Mouse (Mus musculus): ENCODE results near the gene Lrfn2. TPM values are rescaled to one million over a fixed set of nuclear protein-coding genes. Genes with fewer than 3 reads are reported as not detected.

The Lrfn2 gene
- total and polyA plus RNA-seq, 3 experiments = not detected

GRCm38 (mm10) chr17:48963740-48964139, 31.6 kb downstream of the Lrfn2 start:
- H3K27ac ChIP-seq (ENCODE audit: insufficient read depth, low read depth) = no peak overlapping the region
- TF ChIP-seq USF1 (IDR thresholded peaks at IDR 0.05; ENCODE audit: low read depth, low read length) (no peak), NELFE (IDR thresholded peaks at IDR 0.05; ENCODE audit: low read depth, low read length) (no peak), KAT2A (IDR thresholded peaks at IDR 0.05; ENCODE audit: insufficient replicate concordance, low read length) (no peak), HCFC1 (IDR thresholded peaks at IDR 0.05; ENCODE audit: low read depth, low read length) (no peak)
- H3K79me2 ChIP-seq (replicated peaks; ENCODE audit: control insufficient read depth, extremely low read depth, insufficient read depth, poor library complexity, severe bottlenecking) = no peaks in the 10 kb centered on the region
- dilution Hi-C loops (cut with MboI; ENCODE audit: extremely low pct_ligation_motif_present, extremely low pct_unique_long_range_greater_than_20kb, low sequenced_read_pairs) (no loop called here), in situ Hi-C loops (cut with MboI; ENCODE audit: low pct_ligation_motif_present, low pct_unique_long_range_greater_than_20kb, low sequenced_read_pairs) (no loop called here)
- H3K27me3 ChIP-seq (replicated peaks) = no peaks in the 10 kb centered on the region
- H3K4me2 ChIP-seq (ENCODE audit: insufficient read depth, low read depth, poor library complexity, severe bottlenecking) = no peak overlapping the region
- DNase-seq (ENCODE audit: extremely low read depth) = no peak
- no peak overlapping the region for H3K9ac ChIP-seq (ENCODE audit: insufficient read depth, low read depth)
- H3K4me3 ChIP-seq (replicated peaks in 1 of 3; ENCODE audit: low read depth in 2 of 3, low read length in 2 of 3, poor library complexity in 1 of 3) = no peak overlapping the region
- no peaks in the 10 kb centered on the region for H3K4me1 ChIP-seq (ENCODE audit: control insufficient read depth in 1 of 2, insufficient read depth in 2 of 2)
- H3K9me3 ChIP-seq (replicated peaks; ENCODE audit: low read length) = peaks cover 82% of the 10 kb centered on the region
- no peaks in the 10 kb centered on the region for H3K36me3 ChIP-seq (replicated peaks in 1 of 2; ENCODE audit: control insufficient read depth in 1 of 2, insufficient read depth in 1 of 2, low read length in 1 of 2)

DNA sequence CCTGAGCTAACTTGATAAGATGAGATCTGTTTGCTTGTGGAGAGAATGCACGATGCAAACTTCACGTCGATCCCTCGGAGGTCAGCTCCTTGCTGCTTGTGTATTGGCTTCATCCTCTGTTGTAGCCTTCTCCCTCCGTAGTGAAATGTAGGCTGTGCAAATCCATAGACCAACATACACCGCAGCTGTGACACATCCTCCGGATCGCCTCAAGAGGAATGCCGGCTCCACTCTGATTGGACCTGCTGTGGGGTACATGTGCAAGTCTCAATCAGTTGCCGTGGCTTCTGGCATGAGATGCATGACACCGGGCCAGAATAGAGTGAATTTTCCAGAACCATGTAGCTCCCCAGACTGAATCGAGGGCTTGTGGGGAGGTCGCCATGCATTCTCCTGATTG, 36.1 kb downstream of the Lrfn2 start:
- H3K4me2 ChIP-seq (ENCODE audit: insufficient read depth, low read depth, poor library complexity, severe bottlenecking) = no peak overlapping the region
- no peak for DNase-seq (ENCODE audit: extremely low read depth)
- in situ Hi-C loops (cut with MboI; ENCODE audit: low pct_ligation_motif_present, low pct_unique_long_range_greater_than_20kb, low sequenced_read_pairs) = no loop called here
- no peaks in the 10 kb centered on the region for H3K4me1 ChIP-seq (ENCODE audit: control insufficient read depth in 1 of 2, insufficient read depth in 2 of 2)
- no peaks in the 10 kb centered on the region for H3K27me3 ChIP-seq (replicated peaks)
- H3K36me3 ChIP-seq (replicated peaks in 1 of 2; ENCODE audit: control insufficient read depth in 1 of 2, insufficient read depth in 1 of 2, low read length in 1 of 2) = no peaks in the 10 kb centered on the region
- H3K9ac ChIP-seq (ENCODE audit: insufficient read depth, low read depth) = no peak overlapping the region
- peaks cover 85% of the 10 kb centered on the region for H3K9me3 ChIP-seq (replicated peaks; ENCODE audit: low read length)
- no peak overlapping the region for H3K4me3 ChIP-seq (replicated peaks in 1 of 3; ENCODE audit: low read depth in 2 of 3, low read length in 2 of 3, poor library complexity in 1 of 3)
- no peak for TF ChIP-seq UBTF (IDR thresholded peaks at IDR 0.05; ENCODE audit: low read depth, low read length)
- no peak for TF ChIP-seq JUN (IDR thresholded peaks at IDR 0.05; ENCODE audit: insufficient read depth, low read depth, low read length)
- no peak for TF ChIP-seq ETS1 (conservative IDR thresholded peaks at IDR 0.05; ENCODE audit: low read depth, low read length)
- no peak for TF ChIP-seq POLR2AphosphoS2 (IDR thresholded peaks at IDR 0.05; ENCODE audit: low read depth, low read length)
- no peak for TF ChIP-seq TBP (conservative IDR thresholded peaks at IDR 0.05; ENCODE audit: low read depth, low read length)
- TF ChIP-seq ZC3H11A (IDR thresholded peaks at IDR 0.05; ENCODE audit: low read depth, low read length) = no peak
- no peak for TF ChIP-seq E2F4 (IDR thresholded peaks at IDR 0.05; ENCODE audit: insufficient replicate concordance, low read depth, low read length)
- TF ChIP-seq USF1 (IDR thresholded peaks at IDR 0.05; ENCODE audit: low read depth, low read length) = no peak
- no peak for TF ChIP-seq NELFE (IDR thresholded peaks at IDR 0.05; ENCODE audit: low read depth, low read length)
- dilution Hi-C loops (cut with MboI; ENCODE audit: extremely low pct_ligation_motif_present, extremely low pct_unique_long_range_greater_than_20kb, low sequenced_read_pairs) = no loop called here
- H3K27ac ChIP-seq (ENCODE audit: insufficient read depth, low read depth) = no peak overlapping the region
- no peaks in the 10 kb centered on the region for H3K79me2 ChIP-seq (replicated peaks; ENCODE audit: control insufficient read depth, extremely low read depth, insufficient read depth, poor library complexity, severe bottlenecking)

GRCm38 (mm10) chr17:48971296-48971695, 39.1 kb downstream of the Lrfn2 start:
- Histone ChIP-seq H3K9ac (ENCODE audit: insufficient read depth, low read depth) (no peak overlapping the region), H3K36me3 (replicated peaks in 1 of 2; ENCODE audit: control insufficient read depth in 1 of 2, insufficient read depth in 1 of 2, low read length in 1 of 2) (no peaks in the 10 kb centered on the region), H3K4me3 (replicated peaks in 1 of 3; ENCODE audit: low read depth in 2 of 3, low read length in 2 of 3, poor library complexity in 1 of 3) (no peak overlapping the region), H3K27ac (ENCODE audit: insufficient read depth, low read depth) (no peak overlapping the region), H3K4me2 (ENCODE audit: insufficient read depth, low read depth, poor library complexity, severe bottlenecking) (no peak overlapping the region), H3K79me2 (replicated peaks; ENCODE audit: control insufficient read depth, extremely low read depth, insufficient read depth, poor library complexity, severe bottlenecking) (no peaks in the 10 kb centered on the region), H3K4me1 (ENCODE audit: control insufficient read depth in 1 of 2, insufficient read depth in 2 of 2) (no peaks in the 10 kb centered on the region), H3K9me3 (replicated peaks; ENCODE audit: low read length) (peaks cover 83% of the 10 kb centered on the region), H3K27me3 (replicated peaks) (no peaks in the 10 kb centered on the region)
- dilution Hi-C loops (cut with MboI; ENCODE audit: extremely low pct_ligation_motif_present, extremely low pct_unique_long_range_greater_than_20kb, low sequenced_read_pairs) (no loop called here), in situ Hi-C loops (cut with MboI; ENCODE audit: low pct_ligation_motif_present, low pct_unique_long_range_greater_than_20kb, low sequenced_read_pairs) (no loop called here)
- TF ChIP-seq GABPA (IDR thresholded peaks at IDR 0.05; ENCODE audit: insufficient replicate concordance, low read depth, low read length) (no peak), EP300 (IDR thresholded peaks at IDR 0.05; ENCODE audit: low read length) (no peak), CHD1 (IDR thresholded peaks at IDR 0.05; ENCODE audit: low read depth, low read length) (no peak), USF1 (IDR thresholded peaks at IDR 0.05; ENCODE audit: low read depth, low read length) (no peak), HCFC1 (IDR thresholded peaks at IDR 0.05; ENCODE audit: low read depth, low read length) (no peak), TBP (conservative IDR thresholded peaks at IDR 0.05; ENCODE audit: low read depth, low read length) (no peak), ZMIZ1 (IDR thresholded peaks at IDR 0.05; ENCODE audit: low read depth, low read length) (no peak), BHLHE40 (IDR thresholded peaks at IDR 0.05; ENCODE audit: low read depth, low read length) (no peak), RCOR1 (conservative IDR thresholded peaks at IDR 0.05; ENCODE audit: low read depth, low read length) (no peak), ZNF384 (IDR thresholded peaks at IDR 0.05; ENCODE audit: low read depth, low read length) (no peak), MAFK (IDR thresholded peaks at IDR 0.05; ENCODE audit: insufficient replicate concordance, low read length) (no peak)
- no peak for DNase-seq (ENCODE audit: extremely low read depth)
